Mouse (Mus musculus): ENCODE results near the gene Cilp. TPM values are rescaled to one million over a fixed set of nuclear protein-coding genes. Genes with fewer than 3 reads are reported as not detected.
"Not testable (repeated sequence)": the region's sequence is repeated elsewhere in the genome, so short reads cannot be mapped to it uniquely, and the experiment has no call there.

Gene Cilp
- polyA plus RNA-seq, 1 experiment from 2014 or later: 1.9 TPM

DNA sequence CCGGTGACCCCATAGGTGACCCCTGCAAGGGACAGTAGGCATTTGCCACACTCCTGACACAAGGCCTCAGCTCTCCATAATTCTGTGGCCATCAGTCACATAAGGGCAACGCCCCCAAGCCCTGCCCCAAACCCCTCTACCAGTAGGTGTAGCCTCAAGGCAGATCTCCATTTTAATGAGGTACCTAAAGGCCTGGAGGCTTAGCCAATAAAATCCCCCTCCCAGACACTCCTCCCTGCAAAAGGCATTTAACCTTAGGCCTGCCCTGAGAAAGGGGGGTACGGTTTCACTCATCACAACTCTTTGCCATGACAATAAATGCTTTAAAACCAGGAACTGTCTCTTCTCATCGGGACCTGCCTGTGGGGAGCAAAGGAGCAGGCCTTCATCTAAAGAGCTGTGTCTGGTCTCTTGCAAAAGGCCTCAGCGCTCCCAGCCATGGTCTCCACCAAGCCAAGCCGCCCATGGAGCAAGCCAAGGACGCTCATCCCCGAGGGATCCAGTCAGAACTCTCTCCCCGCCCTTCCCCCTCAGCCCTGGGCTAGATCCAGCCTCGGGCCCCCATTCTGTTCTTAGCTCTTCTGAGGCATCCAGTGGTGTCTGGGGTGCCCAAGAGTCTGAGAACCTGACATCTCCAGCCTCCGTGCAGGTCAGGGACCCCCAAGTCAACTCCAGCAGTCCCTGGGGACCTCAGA is 8.9 kb upstream of the Cilp start:
- 57% methylated on average over 11 of the region's 11 CpGs for WGBS
- Histone ChIP-seq H3K36me3 (no peaks in the 10 kb centered on the region), H3K4me2 (replicated peaks) (no peak overlapping the region), H3K9me3 (no peaks in the 10 kb centered on the region), H3K27ac (no peak overlapping the region), H3K4me1 (no peaks in the 10 kb centered on the region), H3K4me3 (no peak overlapping the region), H3K9ac (no peak overlapping the region), H3K27me3 (no peaks in the 10 kb centered on the region)
- no peak for ATAC-seq (ENCODE audit: low FRiP score, low read depth)

DNA sequence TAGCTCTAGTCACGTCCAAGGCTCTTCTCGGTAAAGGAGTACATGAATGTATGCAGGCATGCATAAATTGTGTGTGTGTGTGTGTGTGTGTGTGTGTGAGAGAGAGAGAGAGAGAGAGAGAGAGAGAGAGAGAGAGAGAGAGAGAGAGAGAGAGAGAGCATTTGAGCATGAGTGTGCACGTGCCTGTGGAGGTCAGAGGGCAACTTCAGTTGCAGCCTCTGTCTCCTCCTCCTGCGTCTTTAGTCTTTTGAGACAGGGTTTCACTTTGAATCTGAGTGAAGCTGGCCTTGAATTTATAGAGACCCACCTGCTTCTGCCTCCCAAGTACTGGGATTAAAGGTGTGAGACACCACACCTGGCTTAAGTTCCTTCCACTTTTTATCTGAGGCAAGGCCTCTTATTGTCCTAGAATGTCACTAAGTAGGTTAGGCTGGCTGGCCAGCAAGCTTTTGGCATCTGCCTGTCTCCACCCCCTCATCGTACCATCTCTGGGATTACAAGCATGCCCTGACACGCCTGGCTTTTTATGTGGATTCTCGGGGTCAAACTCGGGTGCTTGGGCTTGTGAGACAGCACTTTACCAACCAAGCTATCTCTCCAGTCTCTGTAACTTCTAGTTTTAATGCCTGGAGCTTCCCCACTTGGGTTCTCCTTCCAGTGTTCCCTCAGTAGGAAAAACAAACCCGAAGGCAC is 7.6 kb upstream of the Cilp start:
- Histone ChIP-seq H3K4me3 (no peak overlapping the region), H3K9ac (no peak overlapping the region)

DNA sequence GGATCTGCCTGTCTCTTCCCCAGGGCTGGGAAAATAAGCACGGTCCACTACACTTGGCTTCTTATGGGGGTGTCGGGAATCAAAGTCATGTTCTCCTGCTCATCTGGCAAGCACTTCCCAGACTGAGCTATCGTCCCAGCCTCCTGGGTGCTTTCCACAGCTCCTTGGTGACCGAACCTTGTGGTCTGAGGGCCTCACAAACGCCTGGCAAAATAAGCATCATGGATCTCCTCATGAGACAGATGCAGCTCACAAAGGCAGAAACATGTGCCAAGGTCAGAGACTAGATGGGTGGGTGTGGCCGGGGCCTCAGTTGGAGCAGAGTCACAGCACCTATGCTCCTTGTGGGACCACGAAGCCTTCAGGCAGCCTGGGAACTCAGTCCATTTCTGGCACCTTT is 5.6 kb upstream of the Cilp start:
- Histone ChIP-seq H3K9ac (no peak overlapping the region), H3K4me2 (replicated peaks) (no peak overlapping the region), H3K4me1 (no peaks in the 10 kb centered on the region), H3K9me3 (no peaks in the 10 kb centered on the region), H3K36me3 (no peaks in the 10 kb centered on the region), H3K4me3 (no peak overlapping the region), H3K27me3 (no peaks in the 10 kb centered on the region), H3K27ac (no peak overlapping the region)
- no peak for ATAC-seq (ENCODE audit: low FRiP score, low read depth)
- 70% methylated on average over 7 of the region's 7 CpGs for WGBS

More for the DNA sequence above, 7.6 kb upstream of the Cilp start:
- H3K27me3 ChIP-seq: no peaks in the 10 kb centered on the region
- no peak for ATAC-seq (ENCODE audit: low FRiP score, low read depth)
- H3K9me3 ChIP-seq: no peaks in the 10 kb centered on the region
- no peaks in the 10 kb centered on the region for H3K36me3 ChIP-seq
- H3K4me1 ChIP-seq: no peaks in the 10 kb centered on the region
- no peak overlapping the region for H3K27ac ChIP-seq
- H3K4me2 ChIP-seq (replicated peaks): no peak overlapping the region
- WGBS: 64% methylated on average over 9 of the region's 9 CpGs

DNA sequence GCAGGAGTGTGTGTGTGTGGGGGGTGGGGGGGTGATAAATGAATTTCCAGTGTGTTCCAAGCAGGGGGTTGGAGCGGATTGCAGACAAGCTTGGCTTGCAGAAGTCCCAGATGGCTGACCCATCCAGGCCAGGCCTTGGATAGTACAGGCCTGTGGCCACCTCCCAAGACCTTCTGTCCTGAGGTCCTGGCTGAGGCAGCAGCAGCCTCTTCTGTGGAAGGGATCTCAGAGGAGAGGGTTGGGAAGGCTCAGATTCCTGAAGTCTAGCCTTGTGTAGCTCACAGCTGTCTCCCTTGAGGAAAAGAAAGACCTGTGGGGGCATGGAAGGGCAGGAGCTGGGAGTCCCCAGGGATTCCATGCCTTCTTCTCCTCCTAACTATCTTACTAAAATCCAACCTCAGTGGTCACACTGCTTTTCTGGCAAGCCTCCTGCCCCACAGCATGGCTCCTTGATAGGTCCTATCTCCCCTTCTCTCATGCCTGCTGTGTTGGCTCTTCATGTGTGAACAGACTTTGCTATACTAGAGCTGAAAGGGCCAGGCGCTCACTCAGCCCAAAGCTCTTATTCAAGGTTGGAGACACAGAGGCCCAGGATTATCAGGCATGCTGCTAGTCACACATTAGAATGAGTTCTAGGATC is 3.3 kb upstream of the Cilp start:
- Histone ChIP-seq H3K27ac (no peak overlapping the region), H3K27me3 (no peaks in the 10 kb centered on the region), H3K9ac (no peak overlapping the region), H3K4me3 (no peak overlapping the region), H3K4me1 (peaks cover 15% of the 10 kb centered on the region), H3K4me2 (replicated peaks) (no peak overlapping the region), H3K36me3 (no peaks in the 10 kb centered on the region), H3K9me3 (no peaks in the 10 kb centered on the region)
- 80% methylated on average over 2 of the region's 2 CpGs for WGBS
- ATAC-seq (ENCODE audit: low FRiP score, low read depth): no peak

DNA sequence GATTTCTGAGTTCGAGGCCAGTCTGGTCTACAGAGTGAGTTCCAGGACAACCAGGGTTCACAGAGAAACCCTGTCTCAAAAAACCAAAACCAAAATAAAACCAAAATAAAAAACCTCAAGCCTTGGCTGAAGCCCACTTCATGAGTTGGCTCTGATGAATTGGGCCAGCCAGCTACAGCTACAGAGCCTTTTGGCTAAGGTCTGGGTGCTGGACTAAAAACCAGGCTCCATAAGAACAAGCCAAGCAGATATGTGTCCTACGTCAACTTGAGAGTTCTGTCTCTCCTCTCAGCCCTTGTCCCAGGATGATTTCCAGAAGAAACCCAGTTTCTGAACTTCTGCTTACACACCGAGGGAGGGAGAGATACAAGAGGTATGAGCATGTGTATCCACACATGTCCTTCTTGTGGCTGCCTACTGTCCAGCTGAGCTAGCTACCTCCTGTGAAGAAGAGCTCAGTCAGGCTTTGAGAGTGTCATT is 2.3 kb upstream of the Cilp start:
- no peak overlapping the region for H3K27ac ChIP-seq
- no peak overlapping the region for H3K9ac ChIP-seq
- ATAC-seq (ENCODE audit: low FRiP score, low read depth): no peak
- no peaks in the 10 kb centered on the region for H3K9me3 ChIP-seq
- H3K36me3 ChIP-seq: no peaks in the 10 kb centered on the region
- H3K4me1 ChIP-seq: peaks cover 19% of the 10 kb centered on the region
- no peaks in the 10 kb centered on the region for H3K27me3 ChIP-seq
- no peak overlapping the region for H3K4me3 ChIP-seq
- 88% methylated on average over 3 of the region's 3 CpGs for WGBS
- H3K4me2 ChIP-seq (replicated peaks): no peak overlapping the region

DNA sequence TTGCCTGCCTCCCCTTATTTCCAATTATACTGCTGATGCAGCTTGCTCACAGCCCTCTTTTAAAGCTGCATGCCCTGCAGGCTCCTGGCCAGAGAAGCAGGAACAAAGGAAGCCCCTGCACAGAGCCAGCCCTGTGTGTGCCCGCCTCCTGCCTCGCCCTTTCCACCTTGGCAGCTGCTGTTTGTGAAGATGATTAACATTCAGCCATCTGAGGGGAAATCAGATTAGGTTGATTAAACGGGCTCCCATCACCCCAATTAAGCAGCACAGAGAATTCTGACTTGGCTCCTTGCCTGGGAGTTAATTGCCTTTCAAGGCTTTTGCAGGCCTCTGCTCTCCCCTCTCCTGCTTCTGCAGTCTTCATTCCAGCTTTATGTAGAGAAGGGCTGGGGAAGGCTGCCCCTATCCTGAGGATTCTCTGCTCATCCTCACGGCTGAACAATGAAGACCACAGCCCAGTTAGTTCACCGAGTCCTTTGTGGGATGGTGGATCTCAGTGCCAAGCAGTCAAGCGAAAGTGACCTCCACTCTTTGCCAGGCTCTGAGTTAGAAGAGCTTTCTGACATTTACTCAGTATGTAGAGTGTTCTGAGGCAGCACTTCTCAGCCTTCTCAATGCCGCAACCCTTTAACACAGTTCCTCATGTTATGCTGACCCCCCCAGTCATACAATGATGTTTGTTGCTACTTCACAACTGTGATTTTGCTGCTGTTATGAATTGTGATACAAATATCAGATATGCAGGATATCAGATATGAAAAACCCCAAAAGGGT is 2.9 kb downstream of the Cilp start:
- peak overlapping the region; percentile 67 for H3K27ac ChIP-seq
- no peaks in the 10 kb centered on the region for H3K27me3 ChIP-seq
- WGBS: 41% methylated on average over 7 of the region's 7 CpGs
- H3K9ac ChIP-seq: peak overlapping the region; percentile 48
- H3K9me3 ChIP-seq: no peaks in the 10 kb centered on the region
- H3K36me3 ChIP-seq: no peaks in the 10 kb centered on the region
- ATAC-seq (ENCODE audit: low FRiP score, low read depth): peak; percentile 59; the same call in 1 of the 2 replicates
- no peak overlapping the region for H3K4me3 ChIP-seq
- H3K4me1 ChIP-seq: peaks cover 26% of the 10 kb centered on the region
- H3K4me2 ChIP-seq (replicated peaks): no peak overlapping the region

DNA sequence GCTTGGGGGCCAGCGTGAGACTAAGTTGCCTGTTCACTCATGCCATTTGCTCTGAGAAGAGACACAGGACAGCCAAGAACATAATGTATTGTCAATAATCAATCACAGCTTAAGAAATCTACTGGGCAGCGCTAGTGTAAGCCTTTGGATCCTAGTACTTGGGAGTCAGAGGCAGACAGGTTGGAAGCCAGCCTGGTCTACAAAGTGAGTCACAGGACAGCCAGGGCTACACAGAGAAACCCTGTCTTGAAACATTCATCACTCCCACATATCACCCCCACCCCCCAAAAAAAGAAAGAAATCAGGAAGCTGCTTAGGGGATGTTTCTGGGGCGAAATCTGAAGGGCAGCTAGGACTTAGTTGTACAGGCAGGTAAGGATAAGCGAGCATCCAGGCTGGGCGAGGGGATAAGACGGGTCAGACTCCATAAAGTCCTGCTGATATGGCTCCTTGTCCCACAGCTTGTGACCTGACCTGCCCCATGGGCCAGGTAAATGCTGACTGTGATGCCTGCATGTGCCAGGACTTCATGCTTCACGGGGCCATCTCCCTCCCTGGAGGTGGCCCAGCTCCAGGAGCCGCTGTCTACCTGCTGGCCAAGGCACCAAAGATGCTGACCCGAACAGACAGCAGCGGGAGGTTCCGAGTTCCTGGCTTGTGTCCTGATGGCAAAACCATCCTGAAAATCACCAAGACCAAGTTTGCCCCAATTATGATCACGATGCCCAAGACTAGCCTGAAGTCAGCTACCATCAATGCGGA is 8.2 kb downstream of the Cilp start:
- no peak overlapping the region for H3K4me3 ChIP-seq
- no peak overlapping the region for H3K4me2 ChIP-seq (replicated peaks)
- H3K27me3 ChIP-seq: no peaks in the 10 kb centered on the region
- peaks cover under 1% of the 10 kb centered on the region; the same call in 1 of the 2 replicates for H3K4me1 ChIP-seq
- WGBS: 85% methylated on average over 13 of the region's 13 CpGs
- no peaks in the 10 kb centered on the region for H3K9me3 ChIP-seq
- no peak overlapping the region for H3K9ac ChIP-seq
- no peak overlapping the region for H3K27ac ChIP-seq
- ATAC-seq (ENCODE audit: low FRiP score, low read depth): no peak
- H3K36me3 ChIP-seq: no peaks in the 10 kb centered on the region

DNA sequence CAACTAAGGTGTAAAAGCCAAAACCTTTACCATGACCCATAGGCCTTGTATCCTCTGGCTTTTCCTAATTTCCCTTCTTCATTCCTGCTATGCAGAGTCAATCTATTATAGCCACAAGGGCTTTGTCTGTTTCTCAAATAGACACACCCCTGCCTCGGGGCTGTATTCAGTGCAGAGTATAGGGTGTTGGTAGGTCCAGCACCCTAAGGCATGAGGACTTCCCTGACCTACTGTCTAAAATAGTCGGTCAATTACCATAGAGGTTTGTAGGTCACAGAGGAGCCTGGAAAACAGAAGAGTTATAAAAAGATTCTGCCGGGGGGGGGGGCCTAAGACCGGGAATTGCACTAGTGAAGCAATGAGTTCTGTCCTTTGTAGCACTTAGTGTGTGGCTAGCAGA is 8.9 kb downstream of the Cilp start:
- no peak overlapping the region for H3K4me2 ChIP-seq (replicated peaks)
- H3K9me3 ChIP-seq: no peaks in the 10 kb centered on the region
- no peaks in the 10 kb centered on the region for H3K36me3 ChIP-seq
- no peak overlapping the region for H3K9ac ChIP-seq
- no peak overlapping the region for H3K4me3 ChIP-seq
- WGBS: 72% methylated on average over 4 of the region's 4 CpGs
- no peaks in the 10 kb centered on the region for H3K4me1 ChIP-seq
- H3K27me3 ChIP-seq: no peaks in the 10 kb centered on the region
- no peak for ATAC-seq (ENCODE audit: low FRiP score, low read depth)
- no peak overlapping the region for H3K27ac ChIP-seq

DNA sequence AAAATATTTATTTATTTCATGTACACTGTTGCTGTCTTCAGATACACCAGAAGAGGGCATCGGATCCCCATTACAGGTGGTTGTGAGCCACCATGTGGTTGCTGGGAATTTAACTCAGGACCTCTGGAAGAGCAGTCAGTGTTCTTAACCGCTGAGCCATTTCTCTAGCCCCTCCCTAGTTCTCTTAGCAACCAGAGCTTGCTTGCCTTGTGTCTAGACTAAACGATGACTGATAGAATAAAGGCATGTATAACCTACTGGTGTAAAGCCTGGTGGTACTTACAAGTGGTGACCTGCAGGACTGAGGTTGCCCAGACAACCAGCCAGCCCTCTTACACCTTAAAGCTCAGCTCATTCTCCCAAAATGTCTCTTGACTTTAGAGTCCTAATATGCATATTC is 9.9 kb downstream of the Cilp start:
- not testable (repeated sequence) for H3K4me3 ChIP-seq; H3K9me3 ChIP-seq; H3K4me2 ChIP-seq (replicated peaks); H3K4me1 ChIP-seq; H3K27ac ChIP-seq; ATAC-seq (ENCODE audit: low FRiP score, low read depth); H3K9ac ChIP-seq; H3K27me3 ChIP-seq; H3K36me3 ChIP-seq
- WGBS: 84% methylated on average over 3 of the region's 3 CpGs

DNA sequence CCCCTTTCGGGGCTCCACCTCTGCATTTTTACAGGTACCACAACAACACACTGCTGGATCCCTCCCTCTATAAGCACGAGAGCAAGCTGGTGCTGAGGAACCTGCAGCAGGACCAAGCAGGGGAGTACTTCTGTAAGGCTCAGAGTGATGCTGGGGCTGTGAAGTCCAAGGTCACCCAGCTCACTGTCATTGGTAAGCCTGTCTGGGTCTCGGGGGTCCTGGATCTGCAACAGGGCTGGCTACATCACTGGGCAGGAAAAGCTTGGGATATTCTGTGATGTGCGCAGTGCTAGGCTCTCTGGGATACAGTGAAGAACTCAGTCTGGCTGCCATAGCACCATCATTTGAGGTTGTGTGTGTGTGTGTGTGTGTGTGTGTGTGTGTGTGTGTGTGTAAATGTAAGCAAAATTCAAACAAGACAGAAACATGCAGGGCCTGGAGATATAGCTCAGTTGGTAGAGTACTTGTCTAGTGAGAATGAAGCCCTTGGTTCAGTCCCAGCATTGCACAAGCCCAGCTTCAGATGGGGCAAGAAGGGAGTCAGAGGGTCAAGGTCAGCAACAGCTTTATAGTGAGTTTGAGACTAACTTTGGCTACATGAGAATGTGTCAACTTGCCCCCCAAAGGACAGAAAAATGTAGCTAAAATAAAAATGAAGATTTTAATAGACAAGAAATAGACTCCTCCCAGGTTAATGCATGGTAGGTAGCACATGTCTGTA is 11.0 kb downstream of the Cilp start:
- ATAC-seq (ENCODE audit: low FRiP score, low read depth): no peak
- no peaks in the 10 kb centered on the region for H3K9me3 ChIP-seq

More for the DNA sequence above, 11.0 kb downstream of the Cilp start:
- Histone ChIP-seq H3K4me2 (replicated peaks) (no peak overlapping the region), H3K27ac (no peak overlapping the region), H3K4me3 (no peak overlapping the region), H3K27me3 (no peaks in the 10 kb centered on the region), H3K36me3 (no peaks in the 10 kb centered on the region), H3K9ac (no peak overlapping the region), H3K4me1 (no peaks in the 10 kb centered on the region)
- WGBS: 71% methylated on average over 4 of the region's 4 CpGs
